Mouse (Mus musculus): ENCODE data around the gene P2ry2. TPM values are rescaled to one million over a fixed set of nuclear protein-coding genes. Genes with fewer than 3 reads are reported as not detected.

P2ry2 gene
- polyA plus RNA-seq, 2 experiments, result 2.1 to 3.2 TPM

- Histone ChIP-seq H3K36me3 (ENCODE audit: control insufficient read depth, insufficient read depth, low read length) (no peaks in the 10 kb centered on the region), H3K4me2 (replicated peaks; ENCODE audit: low read depth, low read length, severe bottlenecking) (no peak overlapping the region), H3K9ac (ENCODE audit: low read depth, low read length, severe bottlenecking) (no peak overlapping the region), H3K27ac (replicated peaks; ENCODE audit: low read depth, low read length) (no peak overlapping the region), H3K4me3 (replicated peaks; ENCODE audit: low read length) (no peak overlapping the region), H3K9me3 (ENCODE audit: control insufficient read depth, low read length) (no peaks in the 10 kb centered on the region), H3K4me1 (ENCODE audit: control insufficient read depth, insufficient read depth, low read length) (no peaks in the 10 kb centered on the region), H3K27me3 (ENCODE audit: control insufficient read depth, insufficient read depth, low read length) (no peaks in the 10 kb centered on the region)
- no peak for TF ChIP-seq POLR2A (IDR thresholded peaks at IDR 0.05; ENCODE audit: borderline replicate concordance, extremely low read depth, insufficient read depth, insufficient read length)
- WGBS, result 65% methylated on average over 5 of the region's 5 CpGs
- DNase-seq (ENCODE audit: low spot score) (no peak), ATAC-seq (ENCODE audit: low FRiP score, low read depth) (no peak)
Observed at GRCm38 (mm10) chr7:101048247-101048646, 35.6 kb upstream of the P2ry2 start.

DNA sequence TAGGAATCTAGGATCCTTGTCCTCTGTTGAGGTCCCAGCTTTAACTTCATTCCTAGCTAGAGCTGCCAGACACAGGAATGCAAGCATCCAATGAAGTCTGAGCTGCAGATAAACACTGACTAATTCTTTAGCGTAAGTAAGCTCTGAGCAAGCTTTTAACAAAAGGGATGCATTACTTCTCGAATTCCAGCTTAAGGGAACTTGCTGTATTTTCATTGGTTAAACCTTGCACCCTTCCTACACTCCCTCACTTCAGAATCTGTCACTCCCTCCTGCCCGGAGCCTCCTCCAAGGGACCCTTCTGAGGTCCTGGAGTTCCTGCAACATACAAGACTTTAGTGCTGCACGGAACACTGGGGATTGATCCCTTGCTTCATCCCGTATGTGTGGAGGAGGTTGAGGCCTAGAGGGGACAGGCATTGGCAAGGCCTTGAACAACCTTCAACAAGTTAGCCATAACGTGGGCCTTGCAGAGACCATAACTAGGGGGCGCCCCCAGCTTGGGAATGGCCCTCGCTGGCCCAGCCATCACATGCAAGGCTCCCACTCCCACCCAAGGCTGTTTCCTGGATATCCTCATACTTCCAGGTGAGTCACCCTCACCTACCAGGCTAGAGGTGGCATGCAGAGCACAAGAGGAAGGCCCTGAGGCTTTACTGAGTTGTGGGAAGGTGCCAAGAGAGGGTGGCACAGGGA, 31.3 kb upstream of the P2ry2 start:
- no peak for TF ChIP-seq POLR2A (IDR thresholded peaks at IDR 0.05; ENCODE audit: borderline replicate concordance, extremely low read depth, insufficient read depth, insufficient read length)
- WGBS, result 66% methylated on average over 8 of the region's 8 CpGs
- H3K36me3 ChIP-seq (ENCODE audit: control insufficient read depth, insufficient read depth, low read length), result no peaks in the 10 kb centered on the region
- no peak for ATAC-seq (ENCODE audit: low FRiP score, low read depth)
- no peak overlapping the region for H3K9ac ChIP-seq (ENCODE audit: low read depth, low read length, severe bottlenecking)
- H3K27me3 ChIP-seq (ENCODE audit: control insufficient read depth, insufficient read depth, low read length), result no peaks in the 10 kb centered on the region
- H3K27ac ChIP-seq (replicated peaks; ENCODE audit: low read depth, low read length), result no peak overlapping the region
- no peak for DNase-seq (ENCODE audit: low spot score)
- H3K4me2 ChIP-seq (replicated peaks; ENCODE audit: low read depth, low read length, severe bottlenecking), result no peak overlapping the region
- H3K9me3 ChIP-seq (ENCODE audit: control insufficient read depth, low read length), result no peaks in the 10 kb centered on the region
- H3K4me3 ChIP-seq (replicated peaks; ENCODE audit: low read length), result no peak overlapping the region
- no peaks in the 10 kb centered on the region for H3K4me1 ChIP-seq (ENCODE audit: control insufficient read depth, insufficient read depth, low read length)

- Histone ChIP-seq H3K27me3 (ENCODE audit: control insufficient read depth, insufficient read depth, low read length) (no peaks in the 10 kb centered on the region), H3K9ac (ENCODE audit: low read depth, low read length, severe bottlenecking) (no peak overlapping the region), H3K36me3 (ENCODE audit: control insufficient read depth, insufficient read depth, low read length) (no peaks in the 10 kb centered on the region), H3K4me1 (ENCODE audit: control insufficient read depth, insufficient read depth, low read length) (no peaks in the 10 kb centered on the region), H3K9me3 (ENCODE audit: control insufficient read depth, low read length) (no peaks in the 10 kb centered on the region), H3K4me2 (replicated peaks; ENCODE audit: low read depth, low read length, severe bottlenecking) (no peak overlapping the region), H3K27ac (replicated peaks; ENCODE audit: low read depth, low read length) (no peak overlapping the region), H3K4me3 (replicated peaks; ENCODE audit: low read length) (no peak overlapping the region)
- 55% methylated on average over 5 of the region's 5 CpGs for WGBS
- DNase-seq (ENCODE audit: low spot score), result no peak
- no peak for TF ChIP-seq POLR2A (IDR thresholded peaks at IDR 0.05; ENCODE audit: borderline replicate concordance, extremely low read depth, insufficient read depth, insufficient read length)
- no peak for ATAC-seq (ENCODE audit: low FRiP score, low read depth)
Observed at GRCm38 (mm10) chr7:101041977-101042749, 29.5 kb upstream of the P2ry2 start.

DNA sequence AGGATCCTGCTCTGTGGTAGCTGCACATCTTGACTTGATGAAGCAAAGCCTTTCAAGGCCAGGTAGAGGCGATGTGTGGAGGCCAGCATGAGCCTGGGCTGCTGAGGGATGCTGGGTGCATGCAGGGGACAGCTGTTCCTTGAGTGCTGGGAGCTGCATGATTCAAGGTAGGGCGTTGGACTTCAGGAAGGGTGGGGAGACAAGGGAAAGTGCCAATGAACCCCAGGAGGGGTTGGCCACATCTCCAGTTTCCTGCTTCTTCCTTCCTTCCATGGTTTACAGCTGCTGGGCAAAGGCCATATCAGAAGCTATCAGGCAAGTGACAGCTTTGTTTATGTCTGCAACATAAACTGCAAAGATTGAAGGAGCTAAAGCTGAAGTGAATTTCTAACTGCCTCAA, 28.9 kb upstream of the P2ry2 start:
- no peak for TF ChIP-seq POLR2A (IDR thresholded peaks at IDR 0.05; ENCODE audit: borderline replicate concordance, extremely low read depth, insufficient read depth, insufficient read length)
- ATAC-seq (ENCODE audit: low FRiP score, low read depth), result no peak
- H3K4me3 ChIP-seq (replicated peaks; ENCODE audit: low read length), result no peak overlapping the region
- no peaks in the 10 kb centered on the region for H3K27me3 ChIP-seq (ENCODE audit: control insufficient read depth, insufficient read depth, low read length)
- no peaks in the 10 kb centered on the region for H3K9me3 ChIP-seq (ENCODE audit: control insufficient read depth, low read length)
- no peaks in the 10 kb centered on the region for H3K4me1 ChIP-seq (ENCODE audit: control insufficient read depth, insufficient read depth, low read length)
- H3K4me2 ChIP-seq (replicated peaks; ENCODE audit: low read depth, low read length, severe bottlenecking), result no peak overlapping the region
- DNase-seq (ENCODE audit: low spot score), result no peak
- no peaks in the 10 kb centered on the region for H3K36me3 ChIP-seq (ENCODE audit: control insufficient read depth, insufficient read depth, low read length)
- WGBS, result 67% methylated on average over 2 of the region's 2 CpGs
- H3K9ac ChIP-seq (ENCODE audit: low read depth, low read length, severe bottlenecking), result no peak overlapping the region
- no peak overlapping the region for H3K27ac ChIP-seq (replicated peaks; ENCODE audit: low read depth, low read length)

DNA sequence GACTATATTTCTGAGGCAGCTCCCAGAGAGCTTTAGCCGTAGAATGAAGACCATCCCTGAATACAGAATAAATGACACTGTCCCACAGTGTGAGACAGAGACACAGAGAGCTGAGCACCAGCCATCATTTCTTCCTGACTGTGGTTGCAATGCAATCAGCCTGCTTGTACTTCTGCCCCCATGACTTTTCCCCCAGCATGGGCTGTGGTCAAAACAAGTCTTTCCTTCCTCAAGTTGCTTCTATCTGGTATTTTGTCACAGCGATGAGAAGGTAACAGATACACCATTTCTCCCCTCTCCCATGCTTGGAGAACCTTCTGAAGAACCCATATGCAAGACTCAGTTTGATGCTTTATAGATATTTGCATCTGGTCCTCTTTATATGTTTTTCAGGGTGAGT, 20.7 kb upstream of the P2ry2 start:
- Histone ChIP-seq H3K36me3 (ENCODE audit: control insufficient read depth, insufficient read depth, low read length) (no peaks in the 10 kb centered on the region), H3K27me3 (ENCODE audit: control insufficient read depth, insufficient read depth, low read length) (no peaks in the 10 kb centered on the region), H3K9ac (ENCODE audit: low read depth, low read length, severe bottlenecking) (no peak overlapping the region), H3K4me3 (replicated peaks; ENCODE audit: low read length) (no peak overlapping the region), H3K9me3 (ENCODE audit: control insufficient read depth, low read length) (no peaks in the 10 kb centered on the region), H3K4me1 (ENCODE audit: control insufficient read depth, insufficient read depth, low read length) (peaks cover 2% of the 10 kb centered on the region; the same call in 1 of the 2 replicates), H3K4me2 (replicated peaks; ENCODE audit: low read depth, low read length, severe bottlenecking) (no peak overlapping the region), H3K27ac (replicated peaks; ENCODE audit: low read depth, low read length) (no peak overlapping the region)
- DNase-seq (ENCODE audit: low spot score), result no peak
- 90% methylated on average over 2 of the region's 2 CpGs for WGBS
- TF ChIP-seq POLR2A (IDR thresholded peaks at IDR 0.05; ENCODE audit: borderline replicate concordance, extremely low read depth, insufficient read depth, insufficient read length), result no peak
- no peak for ATAC-seq (ENCODE audit: low FRiP score, low read depth)

All from limb, embryonic 14.5 days (tissue).